Mouse (Mus musculus) forebrain, postnatal 0 days (tissue): ENCODE results near the gene Shq1. TPM values are rescaled to one million over a fixed set of nuclear protein-coding genes. Genes with fewer than 3 reads are reported as not detected.

Source experiments
- ATAC-seq: fragments of 200-750 bp; cut with Nextera tagmentation; 2 replicates; pipeline ENCODE4 v1.8.0; 2017; ENCODE audit warnings: mild to moderate bottlenecking, moderate library complexity
- DNase-seq: peaks from one replicate; pipeline ENCODE4 v3.0.0-alpha.2; 2015
- H3K27ac ChIP-seq: fragments of 300-500 bp; sonication (generic); 2 replicates; pipeline ENCODE4 v1.5.1; 2014; ENCODE audit warnings: low read depth, mild to moderate bottlenecking, antibody characterized with exemption, low read length, moderate library complexity, mixed read lengths
- H3K27me3 ChIP-seq: fragments of 300-500 bp; sonication (generic); 2 replicates; pipeline ENCODE4 v1.6.1; 2014; ENCODE audit warnings: mild to moderate bottlenecking, low read length, mixed read lengths; ENCODE audit not compliant: insufficient read depth
- H3K36me3 ChIP-seq: fragments of 300-500 bp; sonication (generic); 2 replicates; pipeline ENCODE4 v1.6.1; 2014; ENCODE audit warnings: mild to moderate bottlenecking, moderate library complexity; ENCODE audit not compliant: insufficient read depth
- H3K4me1 ChIP-seq: fragments of 300-500 bp; sonication (generic); 2 replicates; pipeline ENCODE4 v1.6.1; 2014; ENCODE audit warnings: antibody characterized with exemption; ENCODE audit not compliant: insufficient read depth
- H3K4me2 ChIP-seq: fragments of 300-500 bp; sonication (generic); 2 replicates; pipeline ENCODE4 v1.6.1; 2014; ENCODE audit warnings: low read depth, mild to moderate bottlenecking, moderate library complexity
- H3K4me3 ChIP-seq: fragments of 300-500 bp; sonication (generic); 2 replicates; pipeline ENCODE4 v1.5.1; 2014; ENCODE audit warnings: low read depth, low read length, mixed read lengths
- H3K9ac ChIP-seq: fragments of 300-500 bp; sonication (generic); 2 replicates; pipeline ENCODE4 v1.6.1; 2014; ENCODE audit warnings: mild to moderate bottlenecking
- H3K9me3 ChIP-seq: fragments of 300-500 bp; sonication (generic); 2 replicates; pipeline ENCODE4 v1.6.1; 2016; ENCODE audit warnings: low read length
- CTCF ChIP-seq: sonication (generic); IDR thresholded peaks from 2 replicates; pipeline ENCODE4 v1.5.1; 2016; ENCODE audit warnings: antibody characterized with exemption, control low read depth, low read depth
- WGBS: fragments of 180-500 bp; shearing (Covaris S2); extraction: QIAGEN DNeasy Blood & Tissue Kit; methylation state at CpG from one replicate; pipeline ENCODE4 v1.1.7; 2014; 5-methylcytosine and 5-hydroxymethylcytosine counted together
- polyA plus RNA-seq: library from polyadenylated mRNA; unstranded; fragments of >200 nt; fragmentation: Nextera tagmentation; extraction: Ambion mirVana; gene quantifications from 2 replicates; pipeline ENCODE4 v1.2.1, GENCODE M21; 2015
- total RNA-seq: library from RNA; depleted of rRNA; stranded (reverse); fragments of >200 nt; gene quantifications from 2 replicates; pipeline ENCODE4 v1.2.3, GENCODE M21; 2014; rRNA removed

Shq1 gene
- total and polyA plus RNA-seq, 2 experiments from 2014 or later: 4.6 to 5.2 TPM

DNA sequence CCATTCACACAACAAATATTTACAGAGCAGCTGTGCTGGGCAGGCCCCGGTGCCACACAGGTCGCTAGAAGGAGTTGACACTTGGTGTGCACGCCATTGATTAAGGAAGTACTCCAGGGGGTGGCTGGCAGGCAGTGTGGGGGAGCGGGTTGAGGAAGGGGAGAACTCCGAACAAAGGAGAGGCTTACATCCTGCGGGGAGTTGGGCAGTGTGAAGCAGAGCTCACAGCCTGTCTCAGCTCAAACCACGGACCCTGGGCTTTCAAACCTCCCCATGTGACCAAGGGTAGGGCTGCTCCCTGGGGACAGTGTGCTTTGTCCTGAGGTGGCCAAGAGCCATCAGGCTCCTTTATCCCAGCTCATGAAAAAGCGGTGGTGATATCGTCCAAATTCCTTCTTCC is 144.9 kb downstream of the Shq1 start:
- WGBS: 4% methylated on average over 9 of the region's 9 CpGs
- Histone ChIP-seq H3K36me3 (no peaks in the 10 kb centered on the region), H3K9ac (no peak overlapping the region), H3K27me3 (no peaks in the 10 kb centered on the region), H3K27ac (no peak overlapping the region), H3K4me3 (no peak overlapping the region), H3K4me1 (no peaks in the 10 kb centered on the region), H3K4me2 (no peak overlapping the region), H3K9me3 (no peaks in the 10 kb centered on the region)
- DNase-seq: no peak
- no peak for TF ChIP-seq CTCF
- ATAC-seq: no peak

DNA sequence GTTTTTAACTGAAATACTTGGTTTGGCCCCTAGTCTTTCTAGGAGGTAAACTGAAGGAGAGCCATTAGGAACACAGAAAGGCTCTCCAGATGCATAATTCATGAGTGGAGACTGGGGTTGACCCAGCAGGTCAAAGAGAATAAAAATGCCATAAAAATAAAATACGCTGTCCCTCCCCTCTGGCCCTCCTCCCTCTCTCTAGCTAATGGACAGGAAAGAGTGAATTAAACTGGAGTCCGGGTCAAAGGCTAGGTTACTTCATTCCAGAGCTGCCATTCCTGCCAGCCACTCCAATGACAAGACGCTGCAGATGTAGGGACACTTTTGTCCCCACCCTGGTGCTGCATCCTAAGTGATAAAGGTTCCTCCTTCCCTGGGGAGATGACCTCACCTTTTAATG is 145.5 kb downstream of the Shq1 start:
- no peak overlapping the region for H3K27ac ChIP-seq
- ATAC-seq (no peak), DNase-seq (no peak)
- H3K9ac ChIP-seq: no peak overlapping the region
- no peaks in the 10 kb centered on the region for H3K4me1 ChIP-seq
- H3K4me3 ChIP-seq: no peak overlapping the region
- H3K27me3 ChIP-seq: no peaks in the 10 kb centered on the region
- H3K4me2 ChIP-seq: no peak overlapping the region
- H3K9me3 ChIP-seq: no peaks in the 10 kb centered on the region
- TF ChIP-seq CTCF: no peak
- 37% methylated on average over 3 of the region's 3 CpGs for WGBS
- H3K36me3 ChIP-seq: no peaks in the 10 kb centered on the region

GRCm38 (mm10) chr6:100522495-100522894 is 148.5 kb downstream of the Shq1 start:
- Histone ChIP-seq H3K36me3 (no peaks in the 10 kb centered on the region), H3K27ac (no peak overlapping the region), H3K4me1 (0 out of 2 replicates have a peak, but pooled peaks cover 4% of the 10 kb centered on the region), H3K27me3 (no peaks in the 10 kb centered on the region), H3K9me3 (no peaks in the 10 kb centered on the region), H3K4me2 (no peak overlapping the region), H3K9ac (no peak overlapping the region), H3K4me3 (no peak overlapping the region)
- DNase-seq (no peak), ATAC-seq (no peak)
- TF ChIP-seq CTCF: no peak
- WGBS: 77% methylated on average over 3 of the region's 3 CpGs

DNA sequence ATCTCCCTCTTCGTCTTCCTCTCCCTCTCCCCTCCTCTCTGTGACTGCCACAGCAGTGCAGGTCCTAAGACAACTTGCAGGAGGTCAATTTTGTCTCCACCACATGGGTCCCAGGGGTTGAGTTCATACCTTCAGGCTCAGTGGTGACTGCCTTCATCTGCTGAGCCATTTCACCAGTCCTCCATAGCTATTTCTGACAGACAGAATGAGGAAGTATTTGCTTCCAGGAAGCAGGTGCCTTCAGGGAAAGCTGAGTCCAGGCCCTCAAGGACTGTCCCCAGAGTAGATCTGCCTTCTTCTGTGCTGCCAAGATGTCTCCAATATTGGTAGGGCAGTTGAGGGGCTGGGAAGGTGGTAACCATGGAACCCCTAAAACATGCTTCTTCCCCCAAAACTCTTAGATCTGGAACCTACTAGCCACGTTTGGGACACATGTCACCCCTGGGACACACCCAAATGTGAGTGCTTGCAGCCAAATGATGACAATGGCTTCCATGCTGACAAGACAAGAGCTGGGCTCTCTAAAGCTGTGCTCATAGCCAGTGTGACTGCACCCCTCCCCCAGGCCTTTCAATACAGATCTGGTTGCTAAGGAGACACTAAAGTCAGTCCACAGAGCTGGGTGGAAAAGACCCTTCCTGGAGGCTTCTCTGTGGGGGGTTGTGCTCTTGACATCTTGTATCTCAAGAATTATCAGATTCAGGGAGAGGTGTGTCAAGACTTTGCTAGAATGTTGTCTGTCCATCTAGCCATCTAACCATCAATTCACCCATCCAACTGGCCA is 149.2 kb downstream of the Shq1 start:
- H3K27me3 ChIP-seq: no peaks in the 10 kb centered on the region
- no peak overlapping the region for H3K9ac ChIP-seq
- DNase-seq: no peak
- H3K4me3 ChIP-seq: no peak overlapping the region
- H3K36me3 ChIP-seq: no peaks in the 10 kb centered on the region
- no peak overlapping the region for H3K27ac ChIP-seq
- ATAC-seq: peak; percentile 67; the same call in 1 of the 2 replicates
- no peak overlapping the region for H3K4me2 ChIP-seq
- H3K4me1 ChIP-seq: 0 out of 2 replicates have a peak, but pooled peaks cover 4% of the 10 kb centered on the region
- no peaks in the 10 kb centered on the region for H3K9me3 ChIP-seq
- TF ChIP-seq CTCF: no peak
- 63% methylated on average over 2 of the region's 2 CpGs for WGBS

DNA sequence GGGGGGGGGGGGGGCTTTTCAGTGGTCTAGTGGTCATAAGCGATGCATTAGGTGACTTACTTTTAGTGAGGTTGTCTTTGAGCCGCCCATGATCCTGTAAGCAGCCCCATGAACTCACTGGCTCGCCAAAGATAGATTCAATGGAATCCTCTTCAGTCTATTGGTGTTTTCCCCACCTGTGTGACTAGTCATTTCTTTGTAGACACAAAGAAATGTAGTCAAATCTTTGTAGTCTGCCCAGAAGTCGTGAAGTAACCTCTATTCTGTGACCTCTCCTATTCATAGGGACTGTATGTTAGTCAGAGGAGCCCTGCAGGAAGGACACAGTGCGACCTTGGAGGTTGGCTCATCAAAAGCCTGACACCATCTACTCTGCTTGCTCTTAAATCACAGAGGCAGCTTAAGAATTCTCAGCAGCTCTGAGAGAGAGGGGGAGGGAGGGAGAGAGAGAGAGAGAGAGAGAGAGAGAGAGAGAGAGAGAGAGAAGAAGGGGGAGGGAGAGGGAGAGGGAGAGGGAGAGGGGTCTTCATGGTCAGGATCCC is 150.3 kb downstream of the Shq1 start:
- TF ChIP-seq CTCF: no peak
- no peak for DNase-seq
- Histone ChIP-seq H3K9me3 (no peaks in the 10 kb centered on the region), H3K36me3 (no peaks in the 10 kb centered on the region), H3K4me1 (0 out of 2 replicates have a peak, but pooled peaks cover 4% of the 10 kb centered on the region), H3K27me3 (no peaks in the 10 kb centered on the region), H3K27ac (no peak overlapping the region), H3K4me3 (no peak overlapping the region), H3K4me2 (no peak overlapping the region), H3K9ac (no peak overlapping the region)
- 79% methylated on average over 5 of the region's 5 CpGs for WGBS
- no peak for ATAC-seq

DNA sequence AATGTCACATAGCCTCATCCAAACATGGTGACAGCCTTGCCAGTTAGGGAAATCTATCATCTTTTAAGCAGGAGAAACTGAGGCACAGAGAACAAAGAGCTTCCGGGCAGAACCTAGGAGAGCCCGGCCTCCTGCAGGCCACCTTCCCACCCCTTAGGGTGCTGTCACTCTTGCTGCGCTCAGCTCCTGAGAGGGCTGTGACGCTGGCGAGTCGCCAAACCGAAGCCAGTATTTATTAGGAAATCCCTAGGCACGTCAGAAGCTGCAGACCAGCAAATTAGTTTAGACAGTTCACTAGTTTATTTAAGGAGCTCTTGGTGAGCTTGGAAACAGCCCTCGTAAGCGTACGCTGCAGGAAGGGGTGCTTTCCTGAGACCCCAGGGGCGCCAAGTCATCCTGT is 151.1 kb downstream of the Shq1 start:
- no peak for ATAC-seq
- H3K9me3 ChIP-seq: no peaks in the 10 kb centered on the region

More for the DNA sequence above, 151.1 kb downstream of the Shq1 start:
- no peak for TF ChIP-seq CTCF
- no peaks in the 10 kb centered on the region for H3K36me3 ChIP-seq
- no peak for DNase-seq
- H3K4me3 ChIP-seq: no peak overlapping the region
- no peak overlapping the region for H3K27ac ChIP-seq
- H3K9ac ChIP-seq: no peak overlapping the region
- no peaks in the 10 kb centered on the region for H3K27me3 ChIP-seq
- no peak overlapping the region for H3K4me2 ChIP-seq
- 0 out of 2 replicates have a peak, but pooled peaks cover 4% of the 10 kb centered on the region for H3K4me1 ChIP-seq
- WGBS: 43% methylated on average over 12 of the region's 12 CpGs

Other genes starting within 250 kb of the Shq1 start
- 1.3 and 2.9 TPM in 2 replicates for gene Gxylt2, start 33.6 kb upstream of the Shq1 start, total RNA-seq
- 1.1 and 1.8 TPM in 2 replicates for gene Gxylt2, start 33.6 kb upstream of the Shq1 start, polyA plus RNA-seq
- gene Ppp4r2, start 162.5 kb upstream of the Shq1 start, total RNA-seq: 47.5 and 57.8 TPM in 2 replicates
- gene Ppp4r2, start 162.5 kb upstream of the Shq1 start, polyA plus RNA-seq: 7.2 and 11.9 TPM in 2 replicates